Mouse (Mus musculus) frontal cortex, postnatal 36 days (tissue): ENCODE data around the gene Gm21093.
"Not testable (repeated sequence)": the region's sequence is repeated elsewhere in the genome, so short reads cannot be mapped to it uniquely, and the experiment has no call there.

Experiments used
- DNase-seq, 2 experiments: peaks; one replicate each; pipeline ENCODE4 v3.0.0; 2022; ENCODE audit warnings: low spot score in 2 of 2

Gene Gm21093

GRCm38 (mm10) chr4:42034626-42035025 lies at the start of gene Gm21093:
Gene Gm21093 (minus strand): TSS chr4:42034726.
- DNase-seq = not testable (repeated sequence)
